Mouse (Mus musculus): ENCODE data around the gene Trim44.

DNA sequence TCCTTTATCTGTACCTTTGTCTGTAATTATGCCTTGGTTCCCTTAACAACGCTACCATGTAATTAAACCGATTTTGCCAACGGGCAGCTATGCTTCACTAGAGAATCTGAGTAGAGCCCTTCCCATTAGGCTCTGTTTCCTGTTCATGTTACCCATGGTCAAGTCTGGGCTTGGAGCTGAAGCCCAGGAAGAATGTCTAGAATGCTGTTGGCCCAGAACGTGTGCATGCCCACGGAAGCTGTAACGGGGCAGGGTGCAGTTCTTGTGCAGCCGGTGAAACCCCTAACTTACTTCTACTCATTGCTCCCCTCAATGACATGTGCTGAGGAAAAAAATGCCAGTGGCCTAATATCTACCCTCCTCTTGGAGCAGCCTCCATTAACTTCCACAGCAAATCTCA is 40.2 kb upstream of the Trim44 start:
- TF ChIP-seq EP300 (IDR thresholded peaks at IDR 0.05; ENCODE audit: low read depth): no peak
- no peak for TF ChIP-seq CTCF (IDR thresholded peaks at IDR 0.05; ENCODE audit: low read depth)
